Mouse (Mus musculus): Measurements from ENCODE around the gene Neurod2.

The Neurod2 gene

DNA sequence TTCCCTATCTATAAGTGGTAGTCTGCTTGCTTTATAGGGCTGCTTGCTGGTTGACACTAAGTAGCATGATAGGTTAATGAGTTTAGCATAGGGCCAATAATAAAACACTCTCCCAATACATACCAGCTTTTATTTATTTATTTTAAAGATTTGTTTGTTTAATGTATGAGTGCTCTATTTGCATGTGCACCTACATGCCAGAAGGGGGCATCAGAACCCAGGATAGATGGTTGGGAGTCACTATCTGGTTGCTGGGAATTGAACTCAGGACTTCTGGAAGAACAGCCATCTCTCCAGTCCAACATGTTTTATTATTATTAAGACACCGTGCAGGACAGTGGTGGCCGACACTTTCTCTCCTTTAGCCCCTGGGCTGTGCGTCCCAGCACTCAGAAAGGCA is 2.7 kb upstream of the Neurod2 start:
- in situ Hi-C loops (cut with MboI): no loop called here

DNA sequence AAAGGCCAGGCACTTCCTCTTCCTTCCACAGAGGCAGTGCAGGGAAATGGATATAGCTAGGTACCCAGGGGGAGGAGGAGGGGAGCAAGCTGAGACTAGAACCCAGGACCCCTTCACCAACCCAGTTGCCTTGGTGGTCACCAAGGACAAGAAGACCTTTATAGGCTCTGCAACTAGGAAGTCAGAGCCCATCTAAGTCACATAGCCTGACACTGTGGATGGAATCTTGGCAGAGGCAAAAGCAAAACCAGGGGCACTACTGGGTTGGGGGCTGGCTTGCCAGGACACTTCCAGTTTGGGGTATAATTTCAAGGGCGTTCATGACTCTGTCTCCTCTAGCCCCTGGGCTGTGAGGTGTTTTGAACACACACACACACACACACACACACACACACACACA is 2.0 kb upstream of the Neurod2 start:
- in situ Hi-C loops (cut with MboI): no loop called here

DNA sequence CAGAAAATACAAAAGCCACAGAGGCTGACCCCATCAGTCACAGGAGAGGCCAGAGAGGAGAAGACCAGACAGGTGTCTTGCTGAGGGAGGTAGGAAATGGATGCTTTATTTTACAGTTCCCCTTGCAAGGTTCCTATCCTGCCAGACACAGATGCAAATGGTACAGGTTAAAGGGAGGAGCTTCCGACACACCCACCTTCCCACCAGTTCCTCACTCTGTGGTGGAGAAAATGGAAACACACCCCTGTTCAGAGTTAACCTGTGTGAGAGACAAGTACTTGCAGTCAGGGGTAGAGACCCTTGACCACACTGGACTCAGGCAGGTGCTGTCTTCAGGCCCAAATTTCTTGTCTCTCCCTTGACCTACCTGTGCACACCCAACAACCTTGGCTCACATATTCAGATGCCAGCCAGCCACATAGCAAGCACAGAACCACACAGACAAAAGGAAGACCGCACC is 1.3 kb upstream of the Neurod2 start:
- in situ Hi-C loops (cut with MboI): no loop called here

GRCm38 (mm10) chr11:98329960-98330744 is 704 bp upstream of the Neurod2 start:
- in situ Hi-C loops (cut with MboI): no loop called here

DNA sequence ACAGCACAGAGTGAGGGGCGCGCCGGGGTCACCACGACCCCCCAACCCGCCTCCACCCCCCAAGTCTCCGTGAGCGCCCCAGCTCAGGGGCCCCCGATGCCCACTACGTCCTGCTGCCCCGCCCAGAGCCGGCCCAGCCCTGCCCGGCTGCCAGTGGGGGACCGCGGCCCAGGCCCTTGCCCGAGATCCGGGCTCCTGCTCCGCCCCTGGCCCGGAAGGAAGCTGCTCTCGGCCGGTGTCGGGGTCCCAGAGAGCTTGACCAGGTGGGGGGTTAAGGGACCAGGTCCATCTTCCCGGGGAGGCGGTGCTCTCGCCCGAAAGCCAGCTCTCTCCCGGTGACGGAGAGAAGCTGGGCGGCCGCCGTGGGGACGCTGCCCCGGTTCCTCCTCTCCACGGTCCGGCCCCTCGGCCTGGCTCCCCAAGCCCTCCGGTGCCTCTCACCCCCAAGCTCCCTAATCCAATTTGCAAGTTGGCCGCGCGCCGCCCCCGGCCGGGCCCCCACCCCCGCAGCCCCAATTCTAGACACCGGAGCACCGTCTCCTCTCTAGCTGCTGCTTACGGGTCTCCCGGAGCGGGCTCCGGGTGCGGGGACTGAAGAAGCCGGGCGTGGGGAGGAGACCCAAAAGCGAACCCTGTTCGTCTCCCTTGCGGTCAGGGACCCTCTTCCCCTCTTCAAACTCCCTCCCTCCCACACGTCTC is 928 bp downstream of the Neurod2 start:
- in situ Hi-C loops (cut with MboI): no loop called here

- in situ Hi-C loops (cut with MboI): no loop called here
Measured at GRCm38 (mm10) chr11:98328031-98328370, 1.4 kb downstream of the Neurod2 start.

- in situ Hi-C loops (cut with MboI): no loop called here
Measured at GRCm38 (mm10) chr11:98327136-98328030, 2.1 kb downstream of the Neurod2 start.

DNA sequence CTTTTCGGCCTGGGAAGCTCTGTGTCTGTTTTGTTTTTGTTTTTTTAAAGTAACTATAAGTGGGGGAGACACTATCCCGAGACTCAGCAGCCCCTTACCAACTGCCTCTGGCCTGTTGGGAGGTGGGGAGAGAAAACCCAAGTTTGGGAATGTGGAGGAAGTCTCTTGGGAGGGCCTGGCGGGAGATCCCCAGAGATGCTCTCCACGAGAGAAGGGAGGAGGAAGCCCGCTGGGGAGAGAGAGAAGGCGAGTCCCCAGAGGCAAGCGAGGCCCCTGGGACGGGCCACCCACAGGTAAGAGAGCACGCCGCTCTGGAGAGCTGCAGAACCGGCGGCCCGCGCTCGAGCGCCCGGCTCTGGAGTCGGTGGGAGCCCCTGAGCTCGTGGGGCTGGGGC is 2.7 kb downstream of the Neurod2 start:
- in situ Hi-C loops (cut with MboI): no loop called here

DNA sequence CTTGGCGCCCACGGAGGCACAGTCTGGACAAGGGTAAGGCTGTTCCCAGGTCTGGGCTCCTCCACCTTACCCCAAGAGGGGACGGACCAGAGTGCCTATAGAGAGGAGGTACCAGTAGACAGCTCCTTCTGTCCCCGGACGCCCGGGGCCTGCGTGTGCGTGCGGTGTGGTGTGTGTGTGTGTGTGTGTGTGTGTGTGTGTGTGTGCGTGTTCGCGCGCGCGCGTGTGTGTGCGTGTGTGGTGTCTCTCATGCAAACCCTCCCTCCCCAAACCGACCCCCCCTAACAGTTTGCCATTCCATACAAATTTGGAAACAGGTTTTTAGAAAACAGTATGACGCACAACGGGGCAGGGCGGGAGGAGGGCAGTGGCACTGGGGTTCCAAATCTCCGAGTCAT is 3.6 kb downstream of the Neurod2 start:
- in situ Hi-C loops (cut with MboI): no loop called here

- in situ Hi-C loops (cut with MboI): no loop called here
Measured at GRCm38 (mm10) chr11:98325191-98325820, 4.1 kb downstream of the Neurod2 start.

GRCm38 (mm10) chr11:98323933-98324332 is 5.5 kb downstream of the Neurod2 start:
- in situ Hi-C loops (cut with MboI): no loop called here

GRCm38 (mm10) chr11:98323136-98323866 is 6.1 kb downstream of the Neurod2 start:
- in situ Hi-C loops (cut with MboI): no loop called here

DNA sequence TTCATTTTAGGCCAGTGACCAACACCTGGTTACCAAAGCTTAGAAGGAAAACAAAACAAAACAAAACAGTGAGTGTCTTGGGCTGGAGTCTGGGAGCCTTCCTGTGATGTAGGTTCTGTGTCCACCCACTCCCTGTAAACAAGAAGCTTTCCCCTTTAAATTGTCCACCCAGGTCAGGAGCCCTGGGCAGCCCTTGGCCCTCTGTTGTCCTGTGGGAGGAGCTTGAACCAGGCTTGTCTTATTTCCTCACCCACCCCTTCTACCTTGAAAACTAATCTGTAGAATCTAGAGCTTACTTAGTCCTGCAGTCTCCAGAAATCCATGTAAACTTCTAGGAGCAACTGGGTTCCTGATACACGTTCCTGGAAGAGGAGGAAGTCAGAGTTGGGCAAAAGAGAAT is 7.3 kb downstream of the Neurod2 start:
- in situ Hi-C loops (cut with MboI): no loop called here

DNA sequence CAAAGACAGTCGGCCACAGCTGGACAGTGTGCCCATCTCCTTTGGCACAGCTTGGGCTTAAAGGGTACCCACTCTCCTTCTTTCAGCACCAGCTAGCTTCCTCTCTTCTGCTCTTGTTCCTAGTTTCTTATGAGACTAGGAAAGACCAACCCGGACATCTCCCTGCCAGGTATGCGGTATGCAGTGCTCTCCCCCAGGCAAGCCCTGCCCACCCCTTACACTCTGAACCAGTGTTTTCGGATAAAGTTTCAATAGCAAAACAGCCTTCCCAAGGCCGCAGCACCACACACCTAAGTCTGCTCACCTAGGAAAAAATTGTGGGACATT is 7.8 kb downstream of the Neurod2 start:
- in situ Hi-C loops (cut with MboI): no loop called here

DNA sequence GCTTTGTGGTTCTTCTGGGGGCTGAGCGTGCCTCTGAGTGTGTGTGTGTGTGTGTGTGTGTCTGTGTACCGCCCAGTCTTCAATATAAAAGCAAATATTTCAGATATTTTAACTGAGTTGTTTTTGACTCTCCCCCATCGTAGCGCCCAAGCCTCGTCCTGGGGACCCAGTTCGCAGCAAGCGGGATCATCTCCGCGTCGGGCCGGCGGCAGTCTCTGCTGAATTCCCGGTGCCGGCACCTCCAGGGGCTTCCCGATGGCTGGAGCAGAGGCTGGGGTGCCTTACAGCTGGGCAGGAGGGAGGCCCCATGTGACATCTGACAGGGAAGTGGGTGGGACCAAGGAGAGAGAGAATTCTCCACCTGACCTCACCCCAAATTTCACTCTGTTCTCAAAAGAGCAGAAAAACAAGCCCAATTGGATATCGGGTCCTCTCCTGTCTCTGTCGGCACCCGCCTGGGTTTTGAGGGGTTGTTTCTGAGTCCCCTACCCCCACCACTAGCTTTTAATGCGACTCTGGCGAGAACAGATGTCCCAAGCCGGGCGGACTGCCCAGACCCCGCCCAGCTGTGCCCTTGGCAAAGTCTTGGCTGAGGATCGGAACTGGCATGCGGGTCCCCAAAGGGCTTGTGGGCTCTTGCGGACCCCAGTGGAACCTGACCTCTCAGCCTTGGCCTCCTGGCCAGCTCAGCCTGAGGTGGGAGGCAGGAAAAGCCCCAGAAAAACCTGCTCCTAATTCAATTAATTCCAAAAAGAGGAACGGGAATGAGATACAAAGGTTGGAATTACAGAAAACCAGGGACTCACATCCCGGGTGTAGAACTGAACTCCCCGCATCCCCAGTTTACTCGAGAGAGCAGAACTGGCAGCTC is 8.4 kb downstream of the Neurod2 start:
- in situ Hi-C loops (cut with MboI): no loop called here

GRCm38 (mm10) chr11:98320381-98320780 is 9.1 kb downstream of the Neurod2 start:
- in situ Hi-C loops (cut with MboI): no loop called here

DNA sequence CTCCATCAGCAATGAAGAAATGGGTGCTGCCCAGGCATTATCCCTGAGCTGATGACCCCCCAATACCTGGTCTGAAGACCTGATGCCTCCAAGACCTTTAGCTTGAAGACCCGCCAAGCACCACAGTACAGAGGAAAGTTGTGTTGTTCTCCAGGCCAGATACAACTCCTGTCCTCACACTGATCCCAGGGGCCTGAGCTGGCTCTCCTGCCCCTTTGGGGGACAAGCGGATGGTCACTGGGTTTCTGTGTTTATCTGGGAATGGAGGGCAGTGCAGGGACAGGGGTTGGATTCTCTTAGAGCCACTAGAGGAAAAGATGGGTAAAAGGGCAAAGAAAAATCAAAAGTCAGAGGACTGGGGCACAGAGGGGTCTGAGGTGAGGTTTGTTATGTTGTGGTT is 9.5 kb downstream of the Neurod2 start:
- in situ Hi-C loops (cut with MboI): no loop called here

DNA sequence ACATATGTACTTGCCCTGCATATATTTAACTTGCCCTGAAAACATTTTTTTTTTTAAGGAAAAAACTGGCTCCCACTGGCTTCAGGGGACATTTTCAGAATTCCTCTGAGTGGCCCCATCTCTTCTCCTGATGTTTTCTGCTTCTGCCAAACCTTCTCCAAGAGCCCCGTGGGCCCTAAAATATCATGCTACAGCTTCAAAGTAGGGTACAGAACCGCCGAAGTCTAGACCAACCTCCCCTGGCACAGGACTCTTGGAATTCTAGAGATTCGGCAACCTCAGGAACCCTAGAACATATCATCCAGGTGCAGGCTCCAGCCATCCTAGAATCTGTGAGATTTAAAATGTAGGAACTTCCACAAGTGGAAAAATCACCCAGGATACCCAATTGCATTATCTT is 9.9 kb downstream of the Neurod2 start:
- in situ Hi-C loops (cut with MboI): no loop called here

DNA sequence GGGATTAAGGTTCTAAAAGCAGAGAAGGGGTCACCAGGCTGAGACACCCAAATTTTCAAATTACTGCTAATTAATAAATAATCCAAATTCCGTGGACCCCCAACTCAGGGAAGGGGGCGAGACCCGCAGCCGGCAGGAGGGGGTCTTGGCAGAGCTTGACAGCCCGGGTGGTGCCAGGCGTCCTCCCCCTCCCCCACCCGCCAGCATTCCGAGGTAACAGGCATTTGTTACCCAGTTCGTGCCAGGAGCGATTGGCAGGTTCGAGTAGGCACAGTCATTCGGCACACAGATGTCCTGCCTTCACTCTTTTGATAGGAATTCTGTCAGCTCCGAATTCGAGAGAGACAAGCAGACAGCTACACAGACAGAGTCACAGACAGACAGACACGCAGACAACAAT is 10.3 kb downstream of the Neurod2 start:
- in situ Hi-C loops (cut with MboI): no loop called here

DNA sequence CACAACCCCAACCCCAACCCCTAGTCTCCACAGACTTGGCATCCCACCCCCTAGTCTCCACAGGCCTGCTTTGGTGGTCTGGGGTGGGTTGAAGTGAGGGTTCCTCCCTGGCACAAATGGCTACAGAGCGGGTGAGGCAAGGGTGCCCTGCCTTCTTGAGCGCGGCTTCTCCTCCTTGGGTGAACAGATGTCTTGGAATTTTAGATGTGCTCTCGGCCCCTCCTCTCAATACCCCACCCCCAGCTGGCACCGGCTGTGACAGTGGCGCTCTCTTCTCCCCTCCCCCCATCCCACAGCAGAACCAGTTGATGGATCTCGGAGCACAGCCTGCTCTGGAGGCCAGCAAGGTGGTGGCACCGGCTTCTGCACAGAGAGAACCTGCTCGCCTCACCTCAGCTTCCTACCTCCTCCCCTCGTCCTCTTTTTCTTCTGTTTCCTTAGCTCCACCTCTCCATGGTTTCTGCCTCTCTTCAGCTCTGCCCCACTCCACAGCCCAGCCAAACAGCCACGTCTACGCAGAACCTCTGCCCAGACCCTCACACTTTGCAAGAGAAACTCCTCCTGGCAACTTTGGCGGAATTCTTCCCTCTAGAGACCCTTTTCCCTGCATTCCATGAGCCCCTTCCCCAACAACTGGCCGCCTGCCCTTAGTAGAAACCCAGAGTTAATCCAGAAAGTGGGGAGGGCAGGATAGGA is 10.9 kb downstream of the Neurod2 start:
- in situ Hi-C loops (cut with MboI): no loop called here

Data from mature B cell (primary cell).